Mouse (Mus musculus) intestine, embryonic 14.5 days (tissue): ENCODE measurements around the gene Pcsk5. TPM values are rescaled to one million over a fixed set of nuclear protein-coding genes. Genes with fewer than 3 reads are reported as not detected.

Experiments
- ATAC-seq: fragments of 200-750 bp; cut with Nextera tagmentation; replicated peaks from 2 replicates; pipeline ENCODE4 v1.8.0; 2017; ENCODE audit warnings: low read depth, moderate number of reproducible peaks, moderate TSS enrichment, moderate library complexity; ENCODE audit not compliant: low FRiP score, low TSS enrichment
- DNase-seq: peaks from one replicate; pipeline ENCODE4 v3.0.0-alpha.2; 2018; ENCODE audit warnings: low spot score
- H3K27ac ChIP-seq: fragments of 300-500 bp; sonication (generic); 2 replicates; pipeline ENCODE4 v1.5.1; 2014; ENCODE audit warnings: low read depth, mild to moderate bottlenecking, control low read depth
- H3K27me3 ChIP-seq: fragments of 300-500 bp; sonication (generic); replicated peaks from 2 replicates; pipeline ENCODE4 v1.6.1; 2014; ENCODE audit warnings: low read length, control low read depth; ENCODE audit not compliant: control insufficient read depth, insufficient read depth
- H3K36me3 ChIP-seq: fragments of 300-500 bp; sonication (generic); 2 replicates; pipeline ENCODE4 v1.6.1; 2014; ENCODE audit warnings: low read length, control low read depth; ENCODE audit not compliant: control insufficient read depth, insufficient read depth
- H3K4me1 ChIP-seq: fragments of 300-500 bp; sonication (generic); replicated peaks from 2 replicates; pipeline ENCODE4 v1.6.1; 2014; ENCODE audit warnings: low read length, control low read depth, mixed read lengths; ENCODE audit not compliant: control insufficient read depth, insufficient read depth
- H3K4me2 ChIP-seq: fragments of 300-500 bp; sonication (generic); 2 replicates; pipeline ENCODE4 v1.6.1; 2014; ENCODE audit warnings: low read length
- H3K4me3 ChIP-seq: fragments of 300-500 bp; sonication (generic); 2 replicates; pipeline ENCODE4 v1.5.1; 2014; ENCODE audit warnings: low read depth, low read length, control low read depth, mixed read lengths
- H3K9ac ChIP-seq: fragments of 300-500 bp; sonication (generic); 2 replicates; pipeline ENCODE4 v1.6.1; 2014; ENCODE audit warnings: mild to moderate bottlenecking, low read length
- H3K9me3 ChIP-seq: fragments of 300-500 bp; sonication (generic); 2 replicates; pipeline ENCODE4 v1.6.1; 2016; ENCODE audit warnings: low read length, control low read depth; ENCODE audit not compliant: control insufficient read depth
- WGBS: fragments of 180-500 bp; shearing (Covaris S2); extraction: QIAGEN DNeasy Blood & Tissue Kit; methylation state at CpG from one replicate; pipeline ENCODE4 v1.1.7; 2014; 5-methylcytosine and 5-hydroxymethylcytosine counted together
- polyA plus RNA-seq: library from polyadenylated mRNA; unstranded; fragments of >200 nt; fragmentation: Nextera tagmentation; extraction: Ambion mirVana; gene quantifications from 2 replicates; pipeline ENCODE4 v1.2.1, GENCODE M21; 2014

Pcsk5 gene
- polyA plus RNA-seq, 1 experiment from 2014 or later = 27.4 TPM

DNA sequence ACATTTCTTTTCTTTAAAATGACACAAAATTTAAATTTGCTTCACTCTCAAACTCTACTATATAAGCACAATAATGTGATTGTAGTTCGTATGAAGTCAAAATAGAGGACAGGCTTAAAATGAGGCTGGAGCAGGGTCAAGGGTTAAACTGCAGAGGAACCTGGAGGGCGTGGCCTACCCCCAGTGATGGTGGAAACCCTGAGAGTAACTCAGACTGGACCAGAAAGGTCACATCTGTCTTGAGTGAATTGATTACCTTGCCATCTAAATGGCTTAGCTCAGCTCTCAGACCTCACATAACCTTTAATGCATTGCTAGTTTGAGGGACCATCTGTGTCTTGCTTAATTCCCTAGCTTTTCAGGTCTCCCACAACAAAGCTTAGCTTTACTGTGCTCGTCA, 323.0 kb downstream of the Pcsk5 start:
- WGBS = 59% methylated on average over 3 of the region's 3 CpGs
- DNase-seq (no peak), ATAC-seq (no peak)
- H3K27ac ChIP-seq = no peak overlapping the region
- H3K27me3 ChIP-seq = no peaks in the 10 kb centered on the region
- no peaks in the 10 kb centered on the region for H3K36me3 ChIP-seq
- H3K9ac ChIP-seq = no peak overlapping the region
- no peaks in the 10 kb centered on the region for H3K4me1 ChIP-seq
- H3K9me3 ChIP-seq = no peaks in the 10 kb centered on the region
- no peak overlapping the region for H3K4me2 ChIP-seq
- H3K4me3 ChIP-seq = no peak overlapping the region

DNA sequence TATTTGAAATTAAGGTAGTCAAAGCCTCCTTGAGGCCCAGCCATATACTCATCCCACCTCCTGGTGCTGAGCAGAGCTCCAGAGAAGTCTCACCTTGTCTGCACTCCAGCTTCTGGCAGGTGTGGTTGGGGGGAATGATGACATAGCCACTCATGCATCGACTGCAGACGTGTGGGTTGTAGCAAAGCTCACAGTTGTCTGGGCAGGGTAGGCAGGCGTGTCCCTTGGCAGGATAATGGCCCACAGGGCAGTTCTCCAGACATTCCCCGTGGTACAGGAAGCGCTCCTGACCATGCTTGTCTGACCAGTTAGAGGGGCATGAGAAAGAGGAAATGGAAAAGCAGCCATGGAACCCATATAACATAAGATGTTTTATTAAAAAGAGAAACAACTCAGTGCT, 326.1 kb downstream of the Pcsk5 start:
- Histone ChIP-seq H3K27ac (no peak overlapping the region), H3K4me1 (no peaks in the 10 kb centered on the region), H3K4me3 (no peak overlapping the region), H3K27me3 (no peaks in the 10 kb centered on the region), H3K9me3 (no peaks in the 10 kb centered on the region), H3K36me3 (no peaks in the 10 kb centered on the region), H3K4me2 (no peak overlapping the region), H3K9ac (no peak overlapping the region)
- no peak for ATAC-seq
- no peak for DNase-seq
- WGBS = 85% methylated on average over 5 of the region's 5 CpGs

DNA sequence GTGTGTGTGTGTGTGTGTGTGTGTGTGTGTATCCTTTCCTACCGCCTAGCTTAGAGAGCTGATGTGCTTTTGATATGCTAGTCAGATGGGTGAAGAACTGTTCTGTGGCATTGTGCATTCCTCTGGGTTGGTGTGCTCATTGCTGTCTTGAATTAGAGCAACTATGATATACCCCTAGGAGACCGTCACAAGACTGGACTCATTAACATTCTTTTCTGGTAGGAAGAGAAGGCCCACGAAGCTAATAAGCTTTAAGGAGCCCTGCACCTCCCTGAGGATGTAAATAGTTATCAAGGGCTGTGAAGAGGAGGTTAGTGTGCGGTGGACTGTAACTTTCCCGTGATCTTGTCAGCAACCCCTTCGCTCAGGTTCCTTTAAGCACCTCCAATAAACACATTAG, 333.2 kb downstream of the Pcsk5 start:
- H3K36me3 ChIP-seq = no peaks in the 10 kb centered on the region
- no peak overlapping the region for H3K4me3 ChIP-seq
- H3K4me1 ChIP-seq = no peaks in the 10 kb centered on the region
- H3K9me3 ChIP-seq = no peaks in the 10 kb centered on the region
- H3K27me3 ChIP-seq = no peaks in the 10 kb centered on the region
- H3K9ac ChIP-seq = no peak overlapping the region
- H3K27ac ChIP-seq = no peak overlapping the region
- DNase-seq = no peak
- H3K4me2 ChIP-seq = no peak overlapping the region
- no peak for ATAC-seq
- WGBS = 50% methylated on average over 6 of the region's 6 CpGs

DNA sequence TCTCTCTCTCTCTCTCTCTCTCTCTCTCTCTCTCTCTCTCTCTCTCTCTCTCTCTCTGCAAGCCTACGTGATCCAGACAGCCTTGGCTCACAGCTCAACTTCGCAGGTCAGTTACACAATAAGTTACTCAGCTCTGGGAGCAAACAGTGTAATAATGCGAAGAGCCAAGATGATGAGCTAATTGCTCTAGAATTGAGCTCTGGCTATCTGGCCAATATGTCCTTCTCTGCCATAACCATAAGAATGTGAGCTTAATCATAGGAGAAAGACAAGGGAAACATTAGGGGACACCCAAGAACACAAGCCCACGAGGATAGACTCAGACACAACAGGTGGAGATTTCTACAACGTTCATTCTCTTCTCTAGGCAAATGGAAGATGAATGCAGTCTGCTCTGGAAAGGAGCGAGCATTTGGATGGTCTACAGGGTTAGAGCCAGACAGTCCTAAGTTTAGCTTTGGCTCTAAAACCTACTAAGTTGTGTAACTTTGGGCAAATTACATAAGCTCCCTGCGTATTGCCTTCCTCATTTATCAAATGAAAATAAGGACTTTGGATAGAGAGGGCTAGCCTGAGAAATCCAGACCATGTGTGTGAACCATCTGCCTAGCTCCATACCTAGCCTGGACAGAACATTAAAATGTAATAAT, 338.7 kb downstream of the Pcsk5 start:
- WGBS = 86% methylated on average over 7 of the region's 7 CpGs
- Histone ChIP-seq H3K27me3 (no peaks in the 10 kb centered on the region), H3K9me3 (no peaks in the 10 kb centered on the region), H3K9ac (no peak overlapping the region), H3K4me2 (no peak overlapping the region), H3K4me1 (no peaks in the 10 kb centered on the region), H3K27ac (no peak overlapping the region), H3K4me3 (no peak overlapping the region), H3K36me3 (no peaks in the 10 kb centered on the region)
- ATAC-seq = no peak
- no peak for DNase-seq

DNA sequence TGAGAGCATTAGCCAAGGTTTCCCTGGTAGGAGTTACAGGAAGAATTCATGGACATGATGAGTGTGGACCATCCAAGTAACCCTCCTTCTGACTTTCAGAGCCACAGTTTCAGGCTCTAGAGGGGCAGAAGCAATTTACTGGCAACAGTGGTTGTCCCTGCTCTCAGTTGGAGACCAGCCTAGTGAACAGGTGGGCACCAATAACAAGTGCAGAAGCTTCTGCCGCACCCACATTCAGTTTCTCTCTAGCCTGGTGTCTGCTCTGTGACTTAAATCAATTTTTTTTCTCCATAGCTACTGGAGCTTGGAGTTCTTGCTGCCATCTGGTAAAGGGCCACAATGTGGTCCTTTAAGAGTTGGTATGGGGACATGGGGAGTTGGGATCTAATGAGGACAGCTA, 341.3 kb downstream of the Pcsk5 start:
- DNase-seq = no peak
- ATAC-seq = no peak
- H3K4me2 ChIP-seq = no peak overlapping the region
- H3K4me3 ChIP-seq = no peak overlapping the region
- no peaks in the 10 kb centered on the region for H3K9me3 ChIP-seq
- H3K36me3 ChIP-seq = no peaks in the 10 kb centered on the region
- 86% methylated on average over 1 of the region's 1 CpGs for WGBS
- H3K4me1 ChIP-seq = no peaks in the 10 kb centered on the region
- H3K27me3 ChIP-seq = no peaks in the 10 kb centered on the region
- H3K27ac ChIP-seq = no peak overlapping the region
- H3K9ac ChIP-seq = no peak overlapping the region

DNA sequence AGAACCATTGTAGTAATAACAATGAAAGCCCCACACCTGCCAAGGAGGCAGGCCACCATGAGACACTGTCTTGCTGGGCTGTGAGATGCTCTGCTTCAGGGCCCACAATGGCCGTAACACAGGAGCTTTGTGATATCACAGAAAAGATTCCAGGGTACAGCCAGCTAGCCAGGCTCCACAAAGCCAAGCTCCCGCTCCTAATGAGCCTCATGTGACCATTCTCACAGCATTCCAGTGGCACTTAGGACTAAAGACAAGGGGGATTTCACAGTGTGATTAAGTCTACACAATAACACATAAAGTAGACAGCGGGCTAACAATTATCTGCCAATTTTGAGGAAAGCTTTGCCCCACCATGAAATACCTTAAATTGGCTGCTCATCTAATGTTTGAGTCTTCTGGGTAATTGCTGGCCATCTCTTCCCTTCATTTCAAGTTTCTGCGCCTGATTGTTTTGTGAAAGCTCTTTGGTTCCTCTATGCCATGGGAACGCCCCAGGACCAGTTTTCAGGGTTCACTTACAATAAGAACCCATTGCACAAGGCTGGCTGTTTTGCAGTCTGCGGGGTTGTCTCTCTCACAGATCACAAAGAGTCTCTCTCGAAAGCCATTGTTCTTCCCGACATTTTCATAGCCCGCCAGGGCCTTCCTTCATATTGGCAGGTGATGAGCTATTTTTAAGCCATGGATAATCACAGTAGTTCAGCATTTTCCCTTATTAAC, 345.4 kb downstream of the Pcsk5 start:
- no peak overlapping the region for H3K27ac ChIP-seq
- peaks cover 4% of the 10 kb centered on the region; the same call in 1 of the 2 replicates for H3K4me1 ChIP-seq
- WGBS = 91% methylated on average over 9 of the region's 9 CpGs
- H3K27me3 ChIP-seq = no peaks in the 10 kb centered on the region
- no peak overlapping the region for H3K4me2 ChIP-seq
- H3K9ac ChIP-seq = no peak overlapping the region
- DNase-seq = no peak
- no peaks in the 10 kb centered on the region for H3K36me3 ChIP-seq
- no peak overlapping the region for H3K4me3 ChIP-seq
- no peaks in the 10 kb centered on the region for H3K9me3 ChIP-seq
- no peak for ATAC-seq

DNA sequence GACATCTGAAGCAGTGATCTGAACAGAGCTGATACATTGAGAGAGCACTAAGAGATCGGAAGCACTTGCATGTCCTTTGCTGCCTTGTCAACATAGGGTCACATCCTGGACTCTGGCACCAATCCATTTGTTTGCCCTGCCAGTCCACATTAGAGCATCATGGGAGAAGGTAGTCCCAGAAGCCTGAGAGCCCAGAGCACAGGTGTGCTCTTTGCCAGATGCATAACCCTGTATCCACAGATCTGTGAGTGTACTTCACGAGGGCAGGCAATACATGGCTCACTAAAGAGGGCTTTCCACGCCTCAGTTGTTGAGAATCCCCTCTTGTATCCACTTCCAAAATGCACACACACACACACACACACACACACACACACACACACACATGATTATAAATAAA, 346.1 kb downstream of the Pcsk5 start:
- Histone ChIP-seq H3K36me3 (no peaks in the 10 kb centered on the region), H3K4me1 (peaks cover 4% of the 10 kb centered on the region; the same call in 1 of the 2 replicates), H3K4me3 (no peak overlapping the region), H3K27ac (no peak overlapping the region), H3K9me3 (no peaks in the 10 kb centered on the region), H3K27me3 (no peaks in the 10 kb centered on the region), H3K4me2 (no peak overlapping the region), H3K9ac (no peak overlapping the region)
- DNase-seq (no peak), ATAC-seq (no peak)
- 99% methylated on average over 3 of the region's 3 CpGs for WGBS

DNA sequence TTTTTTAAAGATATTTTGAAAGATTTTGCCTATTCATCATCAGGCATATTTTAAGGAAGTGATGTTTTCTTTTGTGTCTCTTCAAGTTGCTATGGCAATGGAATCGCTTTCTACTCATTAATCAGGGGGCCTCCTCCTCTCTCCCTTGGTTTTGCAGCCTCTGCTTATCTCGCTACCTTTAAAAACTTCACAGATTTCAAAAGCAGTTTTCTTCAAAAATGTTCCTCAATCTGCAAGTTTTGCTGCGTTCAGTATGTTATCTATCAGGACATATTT, 347.6 kb downstream of the Pcsk5 start:
- Histone ChIP-seq H3K4me3 (peak overlapping the region; percentile 3; the same call in 1 of the 2 replicates), H3K9ac (no peak overlapping the region), H3K27ac (no peak overlapping the region), H3K4me2 (peak overlapping the region; percentile 38), H3K36me3 (no peaks in the 10 kb centered on the region), H3K27me3 (no peaks in the 10 kb centered on the region), H3K9me3 (no peaks in the 10 kb centered on the region), H3K4me1 (peaks cover 4% of the 10 kb centered on the region; the same call in 1 of the 2 replicates)
- WGBS = 25% methylated on average over 3 of the region's 3 CpGs
- ATAC-seq (no peak), DNase-seq (no peak)
